Mouse (Mus musculus): ENCODE measurements around the gene Gm43638. TPM values are rescaled to one million over a fixed set of nuclear protein-coding genes. Genes with fewer than 3 reads are reported as not detected.

Gene Gm43638
- total and polyA plus RNA-seq, 3 experiments, result not detected

DNA sequence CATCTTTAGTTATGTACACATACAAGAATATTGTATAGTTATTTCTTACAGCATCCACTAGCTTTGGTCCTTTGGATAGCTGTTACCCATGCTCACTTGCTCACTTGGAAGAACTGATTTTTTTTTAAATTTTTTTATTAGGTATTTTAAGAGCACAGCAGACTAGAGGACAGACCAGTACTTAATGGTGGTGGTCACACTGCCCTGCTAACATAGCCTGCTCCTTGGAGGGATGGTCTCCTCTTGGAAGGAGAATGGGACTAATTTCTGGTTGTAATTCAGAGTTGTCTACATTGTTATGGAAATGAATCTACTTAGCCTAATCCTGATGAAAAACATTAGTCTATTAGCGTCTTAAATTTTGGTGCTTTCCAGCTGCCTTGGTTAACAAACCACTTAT, 27.8 kb downstream of the Gm43638 start:
- no peaks in the 10 kb centered on the region for H3K27me3 ChIP-seq (replicated peaks)
- no peaks in the 10 kb centered on the region for H3K9me3 ChIP-seq (replicated peaks; ENCODE audit: low read length)
- DNase-seq (ENCODE audit: extremely low read depth), result no peak
- H3K79me2 ChIP-seq (replicated peaks; ENCODE audit: control insufficient read depth, extremely low read depth, insufficient read depth, poor library complexity, severe bottlenecking), result no peaks in the 10 kb centered on the region
- H3K4me3 ChIP-seq (replicated peaks in 1 of 3; ENCODE audit: low read depth in 2 of 3, low read length in 2 of 3, poor library complexity in 1 of 3), result no peak overlapping the region
- TF ChIP-seq ZNF384 (IDR thresholded peaks at IDR 0.05; ENCODE audit: low read depth, low read length) (no peak), SIN3A (IDR thresholded peaks at IDR 0.05; ENCODE audit: low read length) (no peak), MAX (IDR thresholded peaks at IDR 0.05; ENCODE audit: low read length) (no peak), UBTF (IDR thresholded peaks at IDR 0.05; ENCODE audit: low read depth, low read length) (no peak), TBP (conservative IDR thresholded peaks at IDR 0.05; ENCODE audit: low read depth, low read length) (no peak), MYC (IDR thresholded peaks at IDR 0.05; ENCODE audit: low read depth, low read length) (no peak), ELF1 (IDR thresholded peaks at IDR 0.05; ENCODE audit: low read depth, low read length) (no peak), PAX5 (IDR thresholded peaks at IDR 0.05; ENCODE audit: low read length) (no peak), GABPA (IDR thresholded peaks at IDR 0.05; ENCODE audit: insufficient replicate concordance, low read depth, low read length) (no peak), SMC3 (IDR thresholded peaks at IDR 0.05; ENCODE audit: low read depth, low read length) (no peak), MAFK (IDR thresholded peaks at IDR 0.05; ENCODE audit: insufficient replicate concordance, low read length) (no peak)
- H3K4me1 ChIP-seq (ENCODE audit: control insufficient read depth in 1 of 2, insufficient read depth in 2 of 2), result no peaks in the 10 kb centered on the region
- H3K4me2 ChIP-seq (ENCODE audit: insufficient read depth, low read depth, poor library complexity, severe bottlenecking), result no peak overlapping the region
- no peak overlapping the region for H3K9ac ChIP-seq (ENCODE audit: insufficient read depth, low read depth)
- in situ Hi-C loops (cut with MboI; ENCODE audit: low pct_ligation_motif_present, low pct_unique_long_range_greater_than_20kb, low sequenced_read_pairs), result no loop called here
- H3K27ac ChIP-seq (ENCODE audit: insufficient read depth, low read depth), result no peak overlapping the region
- H3K36me3 ChIP-seq (replicated peaks in 1 of 2; ENCODE audit: control insufficient read depth in 1 of 2, insufficient read depth in 1 of 2, low read length in 1 of 2), result no peaks in the 10 kb centered on the region
- dilution Hi-C loops (cut with MboI; ENCODE audit: extremely low pct_ligation_motif_present, extremely low pct_unique_long_range_greater_than_20kb, low sequenced_read_pairs), result no loop called here

DNA sequence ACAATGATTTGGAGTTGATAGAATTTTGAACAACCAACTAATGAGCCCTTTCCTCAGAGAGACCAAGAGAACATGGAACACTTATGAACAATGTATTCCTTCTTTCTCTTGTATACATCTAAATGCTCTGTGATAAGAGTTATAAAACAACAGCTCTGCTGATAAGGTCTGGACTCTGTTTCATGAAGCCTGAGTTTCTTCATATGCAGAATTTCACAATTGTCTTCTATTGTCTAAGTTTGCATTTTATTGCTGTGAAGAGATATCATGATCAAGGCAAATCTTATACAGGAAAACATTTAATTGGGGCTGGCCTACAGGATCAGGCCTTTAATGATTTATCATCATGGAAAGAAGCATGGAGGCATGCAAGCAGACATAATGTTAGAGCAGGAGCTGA, 28.9 kb downstream of the Gm43638 start:
- no peak for DNase-seq (ENCODE audit: extremely low read depth)
- in situ Hi-C loops (cut with MboI; ENCODE audit: low pct_ligation_motif_present, low pct_unique_long_range_greater_than_20kb, low sequenced_read_pairs), result no loop called here
- H3K27ac ChIP-seq (ENCODE audit: insufficient read depth, low read depth), result no peak overlapping the region
- no peak overlapping the region for H3K9ac ChIP-seq (ENCODE audit: insufficient read depth, low read depth)
- no peaks in the 10 kb centered on the region for H3K9me3 ChIP-seq (replicated peaks; ENCODE audit: low read length)
- no peak overlapping the region for H3K4me3 ChIP-seq (replicated peaks in 1 of 3; ENCODE audit: low read depth in 2 of 3, low read length in 2 of 3, poor library complexity in 1 of 3)
- dilution Hi-C loops (cut with MboI; ENCODE audit: extremely low pct_ligation_motif_present, extremely low pct_unique_long_range_greater_than_20kb, low sequenced_read_pairs), result no loop called here
- H3K4me1 ChIP-seq (ENCODE audit: control insufficient read depth in 1 of 2, insufficient read depth in 2 of 2), result no peaks in the 10 kb centered on the region
- no peak overlapping the region for H3K4me2 ChIP-seq (ENCODE audit: insufficient read depth, low read depth, poor library complexity, severe bottlenecking)
- no peaks in the 10 kb centered on the region for H3K27me3 ChIP-seq (replicated peaks)
- H3K79me2 ChIP-seq (replicated peaks; ENCODE audit: control insufficient read depth, extremely low read depth, insufficient read depth, poor library complexity, severe bottlenecking), result no peaks in the 10 kb centered on the region
- TF ChIP-seq CHD1 (IDR thresholded peaks at IDR 0.05; ENCODE audit: low read depth, low read length), result no peak
- TF ChIP-seq MAZ (IDR thresholded peaks at IDR 0.05; ENCODE audit: low read depth, low read length), result no peak
- TF ChIP-seq SMC3 (IDR thresholded peaks at IDR 0.05; ENCODE audit: low read depth, low read length), result no peak
- no peak for TF ChIP-seq ZC3H11A (IDR thresholded peaks at IDR 0.05; ENCODE audit: low read depth, low read length)
- no peak for TF ChIP-seq ETS1 (conservative IDR thresholded peaks at IDR 0.05; ENCODE audit: low read depth, low read length)
- no peak for TF ChIP-seq JUN (IDR thresholded peaks at IDR 0.05; ENCODE audit: insufficient read depth, low read depth, low read length)
- TF ChIP-seq MXI1 (IDR thresholded peaks at IDR 0.05; ENCODE audit: low read depth, low read length), result no peak
- TF ChIP-seq POLR2A (IDR thresholded peaks at IDR 0.05; ENCODE audit: low read depth, low read length), result no peak
- no peak for TF ChIP-seq RAD21 (IDR thresholded peaks at IDR 0.05; ENCODE audit: low read depth, low read length)
- no peak for TF ChIP-seq ZKSCAN1 (IDR thresholded peaks at IDR 0.05; ENCODE audit: borderline replicate concordance, low read depth, low read length)
- no peak for TF ChIP-seq GABPA (IDR thresholded peaks at IDR 0.05; ENCODE audit: insufficient replicate concordance, low read depth, low read length)
- no peak for TF ChIP-seq MYC (IDR thresholded peaks at IDR 0.05; ENCODE audit: low read depth, low read length)
- TF ChIP-seq TCF12 (IDR thresholded peaks at IDR 0.05; ENCODE audit: low read depth, low read length), result no peak
- TF ChIP-seq MAFK (IDR thresholded peaks at IDR 0.05; ENCODE audit: insufficient replicate concordance, low read length), result no peak
- TF ChIP-seq EP300 (IDR thresholded peaks at IDR 0.05; ENCODE audit: low read length), result no peak
- no peak for TF ChIP-seq ELF1 (IDR thresholded peaks at IDR 0.05; ENCODE audit: low read depth, low read length)
- no peak for TF ChIP-seq RCOR1 (conservative IDR thresholded peaks at IDR 0.05; ENCODE audit: low read depth, low read length)
- no peak for TF ChIP-seq JUND (conservative IDR thresholded peaks at IDR 0.05; ENCODE audit: low read depth, low read length)
- TF ChIP-seq USF1 (IDR thresholded peaks at IDR 0.05; ENCODE audit: low read depth, low read length), result no peak
- TF ChIP-seq MEF2A (IDR thresholded peaks at IDR 0.05; ENCODE audit: borderline replicate concordance, low read depth, low read length), result no peak
- H3K36me3 ChIP-seq (replicated peaks in 1 of 2; ENCODE audit: control insufficient read depth in 1 of 2, insufficient read depth in 1 of 2, low read length in 1 of 2), result no peaks in the 10 kb centered on the region
